Mouse (Mus musculus): ENCODE measurements around the gene Ankfn1. TPM values are rescaled to one million over a fixed set of nuclear protein-coding genes. Genes with fewer than 3 reads are reported as not detected.

Gene Ankfn1
- total RNA-seq (2021): under 1 TPM in 1 of 2 experiments, not detected in 1; 0.12 TPM
- long read RNA-seq, experiment 1: 0 reads
- long read RNA-seq, experiment 2, partial matches to known transcripts: 0 of 1 reads
- long read RNA-seq, experiment 2, other reads (novel, unspliced or antisense): 1 of 1 reads

GRCm38 (mm10) chr11:89777431-89777830 is at the start of gene Ankfn1:
Gene Ankfn1, minus strand, starts transcription at chr11:89777653.
- DNase-seq: no peak
- intact Hi-C loops (cut with DNase I): no loop called here

GRCm38 (mm10) chr11:89823661-89824446 is 46.4 kb upstream of the Ankfn1 start:
- intact Hi-C loops (cut with DNase I): no loop called here

GRCm38 (mm10) chr11:89818594-89818993 is 41.1 kb upstream of the Ankfn1 start:
- intact Hi-C loops (cut with DNase I): no loop called here
- DNase-seq: no peak

More at GRCm38 (mm10) chr11:89823661-89824446, 46.4 kb upstream of the Ankfn1 start:
- DNase-seq: no peak

- no peak for DNase-seq
- intact Hi-C loops (cut with DNase I): no loop called here
Observed at GRCm38 (mm10) chr11:89811403-89811802, 34.0 kb upstream of the Ankfn1 start.

GRCm38 (mm10) chr11:89807998-89808397 is 30.5 kb upstream of the Ankfn1 start:
- intact Hi-C loops (cut with DNase I): no loop called here
- no peak for DNase-seq

GRCm38 (mm10) chr11:89804822-89805221 is 27.4 kb upstream of the Ankfn1 start:
- intact Hi-C loops (cut with DNase I): no loop called here
- DNase-seq: no peak

- no peak for DNase-seq
- intact Hi-C loops (cut with DNase I): no loop called here
Observed at GRCm38 (mm10) chr11:89803974-89804373, 26.5 kb upstream of the Ankfn1 start.

- intact Hi-C loops (cut with DNase I): no loop called here
- no peak for DNase-seq
Observed at GRCm38 (mm10) chr11:89792709-89793108, 15.3 kb upstream of the Ankfn1 start.

GRCm38 (mm10) chr11:89776070-89776469 is 1.4 kb downstream of the Ankfn1 start:
- DNase-seq: no peak
- intact Hi-C loops (cut with DNase I): no loop called here

- DNase-seq: no peak
- intact Hi-C loops (cut with DNase I): no loop called here
Observed at GRCm38 (mm10) chr11:89774913-89775312, 2.5 kb downstream of the Ankfn1 start.

GRCm38 (mm10) chr11:89772941-89773340 is 4.5 kb downstream of the Ankfn1 start:
- intact Hi-C loops (cut with DNase I): no loop called here
- no peak for DNase-seq

GRCm38 (mm10) chr11:89765770-89766148 is 11.7 kb downstream of the Ankfn1 start:
- intact Hi-C loops (cut with DNase I): no loop called here
- no peak for DNase-seq

- no peak for DNase-seq
- intact Hi-C loops (cut with DNase I): no loop called here
Observed at GRCm38 (mm10) chr11:89765014-89765769, 12.3 kb downstream of the Ankfn1 start.

- no peak for DNase-seq
- intact Hi-C loops (cut with DNase I): no loop called here
Observed at GRCm38 (mm10) chr11:89733973-89734693, 43.3 kb downstream of the Ankfn1 start.

- intact Hi-C loops (cut with DNase I): no loop called here
- DNase-seq: no peak
Observed at GRCm38 (mm10) chr11:89733526-89733925, 43.9 kb downstream of the Ankfn1 start.

- intact Hi-C loops (cut with DNase I): loop anchor here (2.0 to 10.0 kb wide), 4 partner anchors 176 to 619 kb away; no protein-coding TSS in a partner anchor
- peak; percentile 50 to 70 for DNase-seq
Observed at GRCm38 (mm10) chr11:89720847-89721246, 56.6 kb downstream of the Ankfn1 start.

- DNase-seq: no peak
- intact Hi-C loops (cut with DNase I): no loop called here
Observed at GRCm38 (mm10) chr11:89718491-89718982, 58.9 kb downstream of the Ankfn1 start.

GRCm38 (mm10) chr11:89716351-89716750 is 61.1 kb downstream of the Ankfn1 start:
- DNase-seq: no peak
- intact Hi-C loops (cut with DNase I): no loop called here

GRCm38 (mm10) chr11:89708526-89708925 is 68.9 kb downstream of the Ankfn1 start:
- DNase-seq: no peak
- intact Hi-C loops (cut with DNase I): no loop called here

Data from heart, postnatal 14 days (tissue).